Mouse (Mus musculus) lung, postnatal 0 days (tissue): ENCODE results near the gene Ccdc86.

Source experiments
- CTCF ChIP-seq: IDR thresholded peaks from 2 replicates; pipeline ENCODE4 v1.5.1; 2016; ENCODE audit warnings: antibody characterized with exemption, mild to moderate bottlenecking
- EP300 ChIP-seq: IDR thresholded peaks from 2 replicates; pipeline ENCODE4 v1.6.1; 2016; ENCODE audit warnings: antibody characterized with exemption, mild to moderate bottlenecking, control low read depth

DNA sequence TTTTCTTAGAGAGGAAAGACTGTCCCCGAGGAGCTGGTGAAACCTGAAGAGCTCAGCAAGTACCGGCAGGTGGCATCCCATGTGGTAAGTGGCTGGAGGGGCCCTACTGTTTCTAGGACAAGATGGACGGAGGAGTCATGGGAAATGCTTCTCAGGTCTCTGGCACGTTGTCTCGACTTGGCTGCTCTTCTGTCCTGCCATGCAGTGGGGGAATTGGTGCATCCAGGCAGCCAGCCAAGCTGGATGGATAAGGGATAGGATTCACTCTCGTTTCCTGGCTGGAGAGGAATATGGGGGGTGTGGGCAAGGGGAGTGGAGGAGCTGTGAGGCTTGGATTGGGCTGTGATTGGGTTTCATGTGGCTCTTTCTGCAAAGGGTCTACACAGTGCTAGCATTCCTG is 48.8 kb downstream of the Ccdc86 start:
- no peak for TF ChIP-seq CTCF
- TF ChIP-seq EP300: no peak
